Mouse (Mus musculus): ENCODE measurements around the gene Hoxb5. TPM values are rescaled to one million over a fixed set of nuclear protein-coding genes. Genes with fewer than 3 reads are reported as not detected.

Gene Hoxb5
- polyA plus RNA-seq, 1 experiment from 2014 or later, result 10.2 TPM

GRCm38 (mm10) chr11:96345220-96345892 lies 42.2 kb downstream of the Hoxb5 start:
- peaks cover 56% of the 10 kb centered on the region for H3K4me1 ChIP-seq (replicated peaks; ENCODE audit: insufficient read depth, low read length)
- TF ChIP-seq CTCF (IDR thresholded peaks at IDR 0.05; ENCODE audit: low read depth), result no peak
- peak overlapping the region; percentile 95 for H3K27ac ChIP-seq

GRCm38 (mm10) chr11:96345893-96346806 lies 43.0 kb downstream of the Hoxb5 start:
- Histone ChIP-seq H3K9ac (ENCODE audit: low read depth, low read length) (peak overlapping the region; percentile 55), H3K36me3 (ENCODE audit: insufficient read depth, low read length) (peaks cover 20% of the 10 kb centered on the region), H3K27me3 (ENCODE audit: insufficient read depth, low read length) (no peaks in the 10 kb centered on the region), H3K4me1 (replicated peaks; ENCODE audit: insufficient read depth, low read length) (peaks cover 62% of the 10 kb centered on the region), H3K9me3 (replicated peaks; ENCODE audit: low read length) (no peaks in the 10 kb centered on the region), H3K4me2 (ENCODE audit: low read length) (peak overlapping the region; percentile 82), H3K27ac (peak overlapping the region; percentile 95), H3K4me3 (replicated peaks; ENCODE audit: low read depth, low read length) (peak overlapping the region; percentile 25)
- TF ChIP-seq CTCF (IDR thresholded peaks at IDR 0.05; ENCODE audit: low read depth), result peak; percentile 40
- peak; percentile 29; the same call in 1 of the 2 replicates for ATAC-seq (replicated peaks; ENCODE audit: low FRiP score, low read depth)
- WGBS, result 19% methylated on average over 45 of the region's 45 CpGs
- DNase-seq (ENCODE audit: low spot score), result peak; percentile 56

More at GRCm38 (mm10) chr11:96345220-96345892, 42.2 kb downstream of the Hoxb5 start:
- H3K9ac ChIP-seq (ENCODE audit: low read depth, low read length), result peak overlapping the region; percentile 55
- DNase-seq (ENCODE audit: low spot score), result peak; percentile 63
- H3K4me3 ChIP-seq (replicated peaks; ENCODE audit: low read depth, low read length), result peak overlapping the region; percentile 25
- ATAC-seq (replicated peaks; ENCODE audit: low FRiP score, low read depth), result no peak
- H3K4me2 ChIP-seq (ENCODE audit: low read length), result peak overlapping the region; percentile 82
- H3K27me3 ChIP-seq (ENCODE audit: insufficient read depth, low read length), result no peaks in the 10 kb centered on the region
- 10% methylated on average over 50 of the region's 56 CpGs for WGBS
- no peaks in the 10 kb centered on the region for H3K9me3 ChIP-seq (replicated peaks; ENCODE audit: low read length)
- H3K36me3 ChIP-seq (ENCODE audit: insufficient read depth, low read length), result peaks cover 20% of the 10 kb centered on the region

GRCm38 (mm10) chr11:96346916-96347520 lies 43.9 kb downstream of the Hoxb5 start:
- H3K4me2 ChIP-seq (ENCODE audit: low read length), result peak overlapping the region; percentile 82
- peaks cover 57% of the 10 kb centered on the region for H3K4me1 ChIP-seq (replicated peaks; ENCODE audit: insufficient read depth, low read length)

GRCm38 (mm10) chr11:96347717-96348116 lies 44.6 kb downstream of the Hoxb5 start:
- peak overlapping the region; percentile 98 for H3K27ac ChIP-seq
- H3K9ac ChIP-seq (ENCODE audit: low read depth, low read length), result no peak overlapping the region
- no peak for TF ChIP-seq CTCF (IDR thresholded peaks at IDR 0.05; ENCODE audit: low read depth)
- H3K4me2 ChIP-seq (ENCODE audit: low read length), result peak overlapping the region; percentile 49
- H3K27me3 ChIP-seq (ENCODE audit: insufficient read depth, low read length), result no peaks in the 10 kb centered on the region
- peaks cover 20% of the 10 kb centered on the region for H3K36me3 ChIP-seq (ENCODE audit: insufficient read depth, low read length)
- H3K4me1 ChIP-seq (replicated peaks; ENCODE audit: insufficient read depth, low read length), result peaks cover 57% of the 10 kb centered on the region
- ATAC-seq (replicated peaks; ENCODE audit: low FRiP score, low read depth), result no peak
- WGBS, result 12% methylated on average over 4 of the region's 4 CpGs
- H3K9me3 ChIP-seq (replicated peaks; ENCODE audit: low read length), result no peaks in the 10 kb centered on the region
- DNase-seq (ENCODE audit: low spot score), result peak; percentile 64
- H3K4me3 ChIP-seq (replicated peaks; ENCODE audit: low read depth, low read length), result no peak overlapping the region

More at GRCm38 (mm10) chr11:96346916-96347520, 43.9 kb downstream of the Hoxb5 start:
- no peak for TF ChIP-seq CTCF (IDR thresholded peaks at IDR 0.05; ENCODE audit: low read depth)
- Histone ChIP-seq H3K27ac (peak overlapping the region; percentile 95), H3K27me3 (ENCODE audit: insufficient read depth, low read length) (no peaks in the 10 kb centered on the region), H3K9me3 (replicated peaks; ENCODE audit: low read length) (no peaks in the 10 kb centered on the region), H3K9ac (ENCODE audit: low read depth, low read length) (peak overlapping the region; percentile 55; the same call in 1 of the 2 replicates), H3K36me3 (ENCODE audit: insufficient read depth, low read length) (peaks cover 20% of the 10 kb centered on the region), H3K4me3 (replicated peaks; ENCODE audit: low read depth, low read length) (no peak overlapping the region)
- DNase-seq (ENCODE audit: low spot score) (peak; percentile 54), ATAC-seq (replicated peaks; ENCODE audit: low FRiP score, low read depth) (no peak)
- WGBS, result 39% methylated on average over 5 of the region's 5 CpGs

- no peak for ATAC-seq (replicated peaks; ENCODE audit: low FRiP score, low read depth)
- peak overlapping the region; percentile 48; the same call in 1 of the 2 replicates for H3K9ac ChIP-seq (ENCODE audit: low read depth, low read length)
- no peaks in the 10 kb centered on the region for H3K27me3 ChIP-seq (ENCODE audit: insufficient read depth, low read length)
- no peak overlapping the region for H3K4me3 ChIP-seq (replicated peaks; ENCODE audit: low read depth, low read length)
- H3K4me2 ChIP-seq (ENCODE audit: low read length), result peak overlapping the region; percentile 49
- H3K27ac ChIP-seq, result peak overlapping the region; percentile 98
- H3K9me3 ChIP-seq (replicated peaks; ENCODE audit: low read length), result no peaks in the 10 kb centered on the region
- 17% methylated on average over 21 of the region's 21 CpGs for WGBS
- DNase-seq (ENCODE audit: low spot score), result peak; percentile 88
- H3K4me1 ChIP-seq (replicated peaks; ENCODE audit: insufficient read depth, low read length), result peaks cover 57% of the 10 kb centered on the region
- H3K36me3 ChIP-seq (ENCODE audit: insufficient read depth, low read length), result peaks cover 23% of the 10 kb centered on the region
- TF ChIP-seq CTCF (IDR thresholded peaks at IDR 0.05; ENCODE audit: low read depth), result no peak
Measured at GRCm38 (mm10) chr11:96348141-96348928, 45.2 kb downstream of the Hoxb5 start.
